Mouse (Mus musculus): ENCODE results near the gene Dapk2.
"Not testable (repeated sequence)": the region's sequence is repeated elsewhere in the genome, so short reads cannot be mapped to it uniquely, and the experiment has no call there.

Dapk2 gene

DNA sequence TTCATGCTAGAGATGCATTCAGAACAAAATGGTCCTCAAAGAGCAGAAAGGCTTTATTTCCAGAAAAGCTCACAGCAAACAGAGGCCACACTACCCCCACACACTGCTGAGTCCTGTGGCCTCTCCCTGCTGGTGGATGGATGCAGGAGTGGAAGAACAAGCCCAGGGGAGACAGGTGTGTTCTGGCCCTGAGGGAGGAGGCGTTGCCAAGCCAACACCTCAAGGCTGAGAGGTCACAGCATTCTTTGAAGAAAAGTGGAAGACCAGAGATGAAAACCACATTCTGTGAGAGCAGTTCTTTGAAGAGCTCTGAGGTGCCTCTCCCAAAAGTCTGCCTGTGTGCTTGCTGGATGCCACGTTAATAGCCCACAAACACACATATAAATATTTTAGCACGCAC is 116.6 kb downstream of the Dapk2 start:
- no peak for DNase-seq (ENCODE audit: low spot score in 2 of 2)

DNA sequence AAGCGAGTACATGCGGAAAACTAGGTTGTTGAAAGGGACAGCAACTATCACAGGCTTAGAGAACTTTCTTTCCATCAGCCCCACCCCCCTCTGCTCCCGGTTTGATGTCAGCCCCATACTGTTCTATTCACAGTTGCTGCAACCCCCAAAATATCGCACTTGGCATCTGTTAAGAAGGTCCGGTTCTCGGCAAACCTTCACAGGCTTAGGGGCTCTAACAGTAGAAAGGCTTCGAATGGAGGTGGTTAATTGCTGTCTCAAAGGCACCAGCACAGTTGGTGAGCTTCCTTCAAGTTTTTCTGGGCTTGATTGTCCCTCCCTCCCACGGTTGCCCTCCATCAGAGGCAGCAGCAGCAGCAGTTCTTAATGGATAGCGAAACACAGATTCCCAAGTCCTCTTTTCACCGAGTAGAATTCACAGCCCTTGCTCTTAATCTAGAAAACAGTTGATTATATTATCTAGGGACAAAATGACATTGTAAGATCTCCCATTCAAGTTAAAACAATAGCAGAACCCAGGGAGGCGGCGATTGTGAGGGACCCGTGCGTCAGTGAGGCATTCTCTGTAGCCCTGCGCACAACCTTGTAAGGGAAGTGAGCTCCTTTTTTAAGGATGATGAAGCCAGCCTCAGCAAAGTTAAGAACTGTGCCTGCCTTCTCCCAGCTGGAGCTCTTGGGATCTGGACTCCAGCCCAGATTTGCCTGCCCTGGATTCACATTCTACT is 117.4 kb downstream of the Dapk2 start:
- peak; percentile 52 to 54 for DNase-seq (ENCODE audit: low spot score in 2 of 2)

DNA sequence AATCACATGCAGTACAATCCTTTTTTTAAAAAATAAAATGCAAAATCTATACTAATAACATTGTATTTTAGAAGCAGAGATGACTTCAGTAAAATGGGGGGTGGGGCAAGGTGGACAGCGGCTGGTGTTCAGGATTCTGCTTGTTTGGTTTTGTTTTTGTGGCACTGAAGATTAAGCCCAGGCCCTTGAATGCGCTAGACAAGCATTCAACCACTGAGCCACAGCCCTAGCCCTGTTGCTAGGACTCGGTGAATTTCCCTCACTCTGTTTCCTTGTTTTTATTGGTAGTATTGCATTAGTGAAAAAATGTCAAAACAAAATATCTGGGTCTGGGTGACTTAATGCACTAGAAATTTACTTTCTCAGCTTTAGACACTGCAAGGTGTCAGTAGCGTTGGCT is 118.0 kb downstream of the Dapk2 start:
- DNase-seq (ENCODE audit: low spot score in 2 of 2): no peak

DNA sequence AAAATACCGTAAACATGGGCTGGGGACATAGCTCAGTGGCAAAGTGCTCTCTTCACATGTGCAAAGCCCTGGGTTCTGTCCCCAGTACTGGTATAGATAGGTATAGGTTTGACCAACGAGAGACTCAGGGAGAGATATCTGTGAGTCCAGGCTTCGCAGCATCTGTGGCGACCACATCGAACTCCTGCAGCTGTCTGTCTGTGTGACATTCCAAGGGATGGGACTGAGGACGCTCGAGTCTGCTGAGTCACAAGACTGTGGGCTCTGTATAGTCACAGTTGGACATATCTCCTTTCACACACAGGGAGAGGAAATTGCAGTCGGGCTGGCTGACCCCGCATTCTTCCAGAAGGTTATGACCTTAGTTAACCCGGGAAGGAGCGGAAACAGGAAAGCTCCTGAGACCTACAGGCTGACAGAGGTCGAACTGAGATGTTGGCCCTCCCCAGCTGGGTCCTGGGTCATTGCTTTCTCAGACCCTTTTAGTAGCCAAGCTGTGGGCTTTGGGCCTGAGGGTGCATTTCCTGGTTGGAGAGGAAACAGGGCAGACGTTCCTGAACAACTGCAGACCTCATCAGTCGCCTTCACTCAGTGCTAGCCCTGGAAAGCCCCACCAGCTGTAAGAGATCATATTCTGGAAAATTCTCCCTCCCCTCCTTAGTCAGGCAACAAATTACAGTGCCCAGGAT is 118.8 kb downstream of the Dapk2 start:
- DNase-seq (ENCODE audit: low spot score in 2 of 2): peak in 1 of 2 experiments; percentile 28

DNA sequence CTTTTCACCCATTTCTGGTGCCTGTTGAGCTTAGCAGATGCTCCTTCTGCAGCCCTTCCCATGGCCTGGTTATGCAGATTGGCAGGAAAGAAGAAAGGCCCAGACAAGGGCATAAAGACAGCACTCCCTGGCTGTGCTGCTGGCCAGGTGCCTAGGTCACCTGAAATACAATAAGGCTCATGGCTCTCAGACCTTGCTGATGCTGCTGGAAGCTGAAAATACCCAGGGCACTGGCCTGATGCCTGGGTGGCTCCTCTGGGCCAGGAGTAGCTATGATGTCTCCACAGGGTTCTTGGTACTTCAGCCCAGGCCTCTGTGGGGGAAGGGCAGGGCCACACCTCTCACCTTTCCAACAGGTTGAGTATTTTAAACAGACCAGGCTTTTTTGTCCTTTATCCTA is 121.6 kb downstream of the Dapk2 start:
- no peak for DNase-seq (ENCODE audit: low spot score in 2 of 2)

DNA sequence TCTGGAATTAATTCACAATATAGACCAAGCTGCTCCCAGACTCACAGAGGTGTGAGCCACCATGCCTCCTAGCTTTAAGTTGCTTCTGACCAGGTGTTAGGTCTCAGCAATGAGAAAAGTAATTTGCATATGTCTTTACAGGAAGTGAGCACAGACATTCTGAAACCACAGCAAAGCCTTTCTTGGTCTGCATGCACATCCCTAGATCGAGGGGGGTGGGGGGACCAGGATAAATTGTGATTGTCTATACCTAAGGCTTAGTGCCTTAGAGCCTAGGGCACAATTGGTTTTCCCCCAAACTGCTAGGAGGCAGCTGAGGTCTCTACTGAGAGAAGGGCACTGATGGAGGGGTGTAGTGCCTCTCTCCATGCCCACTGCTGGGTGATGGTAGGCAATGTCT is 122.5 kb downstream of the Dapk2 start:
- DNase-seq (ENCODE audit: low spot score in 2 of 2): no peak

DNA sequence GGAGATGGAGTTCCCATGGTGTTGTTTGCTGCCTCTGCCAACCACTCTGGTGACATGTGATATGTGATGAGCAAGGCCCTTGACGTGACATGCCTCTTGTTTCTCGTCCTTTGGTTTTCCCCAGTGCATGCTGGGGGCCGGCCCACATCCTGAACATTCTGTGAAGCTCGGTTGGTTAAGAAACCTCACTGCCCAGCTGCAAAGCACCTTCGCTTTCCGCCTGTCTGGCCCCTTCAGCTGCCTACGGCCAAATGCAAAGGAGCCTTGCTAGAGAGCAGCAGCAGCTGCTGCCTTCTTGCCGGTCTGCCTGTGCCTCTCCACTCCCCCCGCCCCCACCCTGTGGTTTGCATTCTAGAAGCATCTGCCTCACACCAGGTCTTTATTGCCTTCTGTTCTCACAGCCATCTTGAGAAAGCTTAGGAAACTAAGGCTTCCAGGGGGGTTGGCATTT is 123.5 kb downstream of the Dapk2 start:
- DNase-seq (ENCODE audit: low spot score in 2 of 2): no peak

DNA sequence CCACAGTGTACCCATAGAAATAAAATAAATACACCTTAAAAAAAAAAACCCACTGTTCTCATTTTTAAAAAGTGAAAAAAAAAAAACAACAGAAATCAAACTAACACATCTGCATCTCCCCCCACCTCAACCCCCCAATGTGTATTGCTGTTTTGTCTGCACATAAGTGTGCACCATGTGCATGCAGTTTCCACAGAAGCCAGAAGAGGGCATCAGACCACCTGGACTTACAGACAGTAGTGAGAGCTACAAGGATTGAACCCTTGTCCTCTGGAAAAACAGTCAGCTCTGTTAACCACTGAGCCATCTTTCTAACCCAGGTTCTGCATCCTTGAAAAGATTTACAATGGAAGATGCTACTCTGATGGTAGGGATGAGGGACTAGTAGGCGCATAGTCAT is 124.6 kb downstream of the Dapk2 start:
- DNase-seq (ENCODE audit: low spot score in 2 of 2): no peak

DNA sequence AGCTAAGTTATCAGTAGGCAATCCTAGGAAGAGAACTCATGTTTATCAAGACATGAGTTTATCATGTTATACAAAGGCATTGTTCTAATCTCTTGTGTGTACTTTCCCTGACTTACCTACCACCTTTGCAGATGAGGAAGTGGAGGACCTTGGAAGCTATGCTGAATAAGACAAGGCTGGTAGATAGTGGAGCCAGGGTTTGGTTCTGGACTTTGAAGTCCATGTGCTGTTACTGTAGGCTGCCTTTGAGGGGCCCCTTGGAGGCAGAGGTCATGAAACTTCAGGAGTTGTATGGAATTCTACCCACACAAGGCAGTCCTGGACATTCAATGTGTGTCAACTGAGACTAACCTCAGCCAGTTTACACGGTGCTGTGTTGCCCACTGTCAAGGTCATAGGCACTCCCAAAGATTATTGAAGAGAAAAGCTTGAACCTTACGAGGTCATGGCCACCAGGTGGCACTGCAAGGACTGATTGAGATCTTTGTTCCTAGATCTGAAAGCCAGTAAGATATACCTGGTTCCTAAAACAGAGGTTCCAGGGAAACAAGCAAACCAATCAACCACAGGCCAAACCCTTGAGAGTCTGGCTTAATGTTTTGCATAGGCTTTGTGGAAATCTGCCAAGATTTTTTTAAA is 125.7 kb downstream of the Dapk2 start:
- peak in 1 of 2 experiments; percentile 65 for DNase-seq (ENCODE audit: low spot score in 2 of 2)

DNA sequence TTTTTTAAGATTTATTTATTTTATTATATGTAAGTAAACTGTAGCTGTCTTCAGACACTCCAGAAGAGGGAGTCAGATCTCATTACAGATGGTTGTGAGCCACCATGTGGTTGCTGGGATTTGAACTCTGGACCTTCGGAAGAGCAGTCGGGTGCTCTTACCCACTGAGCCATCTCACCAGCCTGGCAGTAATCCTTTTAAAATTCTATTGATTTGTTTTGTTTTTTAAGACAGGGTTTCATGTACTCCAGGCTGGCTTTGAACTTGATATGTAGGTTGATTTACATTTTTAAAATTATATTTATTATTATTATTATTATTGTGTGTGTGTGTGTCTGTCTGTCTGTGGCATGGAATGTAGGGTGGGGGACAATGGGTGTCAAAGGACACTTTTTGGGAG is 127.2 kb downstream of the Dapk2 start:
- DNase-seq (ENCODE audit: low spot score in 2 of 2): not testable (repeated sequence)

DNA sequence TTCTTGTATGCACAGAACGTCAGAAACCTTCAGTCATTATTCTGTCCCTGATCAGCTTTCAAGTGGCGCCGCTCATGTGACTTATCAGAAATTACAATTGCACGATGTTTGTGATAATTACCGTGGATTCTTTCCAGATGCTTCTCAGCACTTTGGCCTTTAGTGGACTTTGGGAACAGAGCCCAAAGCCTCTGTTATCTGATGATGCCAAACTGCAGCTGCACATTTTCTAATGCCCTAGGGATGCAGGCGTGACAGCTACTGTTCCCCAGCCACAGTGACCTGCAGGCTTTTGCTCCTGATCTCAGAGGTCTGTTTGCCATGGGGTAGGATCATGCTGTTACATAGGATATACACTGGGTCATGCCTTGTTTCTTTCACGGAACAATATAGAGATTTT is 127.9 kb downstream of the Dapk2 start:
- no peak for DNase-seq (ENCODE audit: low spot score in 2 of 2)

DNA sequence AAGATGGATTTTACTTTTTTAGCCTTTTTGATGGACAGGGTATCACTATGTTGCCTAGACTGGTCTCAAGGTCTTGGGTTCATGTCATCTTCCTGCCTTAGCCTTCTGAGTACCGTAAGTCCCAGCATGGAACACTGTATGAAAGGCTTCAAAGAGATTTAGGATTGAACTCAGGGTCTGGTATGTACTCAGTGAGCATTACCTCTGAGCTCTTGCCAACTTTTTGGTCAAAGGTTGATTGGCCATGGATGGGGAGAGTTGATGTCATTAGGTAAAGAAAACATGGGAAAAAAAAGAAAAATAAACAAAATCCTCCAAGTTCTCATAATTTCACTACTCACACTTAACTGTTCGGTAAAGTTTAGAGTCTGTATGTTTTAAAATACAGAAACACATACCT is 132.7 kb downstream of the Dapk2 start:
- DNase-seq (ENCODE audit: low spot score in 2 of 2): no peak

DNA sequence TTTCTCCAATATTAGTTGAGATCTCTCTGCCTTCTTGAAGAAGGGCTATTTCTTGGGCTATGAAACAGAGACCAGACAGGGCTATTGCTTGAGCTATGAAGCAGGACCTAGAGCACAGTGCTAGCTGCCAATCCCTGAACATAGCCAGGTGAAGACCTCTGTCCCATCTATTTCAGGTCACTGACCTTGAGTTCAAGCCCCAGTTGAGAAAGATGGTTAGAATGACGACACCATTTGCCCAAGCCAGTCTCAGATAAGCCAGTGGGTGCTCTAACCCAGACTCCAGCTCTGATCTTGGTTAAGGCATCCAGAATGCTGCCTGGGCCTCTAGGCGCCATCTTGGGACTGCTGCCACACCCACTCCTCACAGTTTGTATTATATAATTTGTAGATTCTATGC is 135.3 kb downstream of the Dapk2 start:
- DNase-seq (ENCODE audit: low spot score in 2 of 2): no peak

DNA sequence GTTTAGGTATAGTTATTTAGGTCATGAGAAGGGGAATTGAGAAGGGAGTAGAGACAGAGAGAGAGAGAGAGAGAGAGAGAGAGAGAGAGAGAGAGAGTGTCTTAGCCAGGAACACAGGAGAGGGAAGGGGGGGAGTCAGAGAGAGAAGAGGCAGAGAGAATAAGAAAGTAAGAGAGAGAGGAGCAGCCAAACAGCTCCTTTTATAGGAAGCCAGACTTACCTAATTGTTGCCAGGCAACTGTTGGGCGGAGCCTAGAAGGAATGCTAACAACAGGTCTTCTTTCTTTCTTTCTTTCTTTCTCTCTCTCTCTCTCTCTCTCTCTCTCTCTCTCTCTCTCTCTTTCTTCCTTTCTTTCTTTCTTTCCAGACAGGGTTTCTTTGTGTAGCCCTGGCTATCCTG is 136.2 kb downstream of the Dapk2 start:
- no peak for DNase-seq (ENCODE audit: low spot score in 2 of 2)

DNA sequence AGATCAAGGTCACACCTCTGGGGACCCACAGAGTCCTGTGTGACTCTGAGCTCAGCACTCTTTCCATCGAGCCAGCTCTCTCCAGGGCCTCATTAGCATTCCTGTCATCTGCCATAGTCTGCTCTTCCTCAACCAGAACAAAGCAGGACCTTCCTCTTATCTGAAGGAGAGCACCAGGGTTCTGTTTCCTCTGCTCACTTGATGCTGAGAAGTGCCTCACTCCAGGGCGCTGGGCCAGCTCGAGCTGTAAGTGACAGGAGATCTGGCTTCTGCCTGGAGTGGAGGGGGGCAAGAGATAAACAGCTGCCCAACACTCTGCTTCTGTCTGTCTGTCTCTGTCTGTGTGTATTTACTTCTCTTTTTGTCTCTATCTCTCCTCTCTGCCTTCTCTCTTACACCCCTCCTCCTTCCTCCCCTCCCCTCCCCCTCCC is 137.0 kb downstream of the Dapk2 start:
- DNase-seq (ENCODE audit: low spot score in 2 of 2): no peak

DNA sequence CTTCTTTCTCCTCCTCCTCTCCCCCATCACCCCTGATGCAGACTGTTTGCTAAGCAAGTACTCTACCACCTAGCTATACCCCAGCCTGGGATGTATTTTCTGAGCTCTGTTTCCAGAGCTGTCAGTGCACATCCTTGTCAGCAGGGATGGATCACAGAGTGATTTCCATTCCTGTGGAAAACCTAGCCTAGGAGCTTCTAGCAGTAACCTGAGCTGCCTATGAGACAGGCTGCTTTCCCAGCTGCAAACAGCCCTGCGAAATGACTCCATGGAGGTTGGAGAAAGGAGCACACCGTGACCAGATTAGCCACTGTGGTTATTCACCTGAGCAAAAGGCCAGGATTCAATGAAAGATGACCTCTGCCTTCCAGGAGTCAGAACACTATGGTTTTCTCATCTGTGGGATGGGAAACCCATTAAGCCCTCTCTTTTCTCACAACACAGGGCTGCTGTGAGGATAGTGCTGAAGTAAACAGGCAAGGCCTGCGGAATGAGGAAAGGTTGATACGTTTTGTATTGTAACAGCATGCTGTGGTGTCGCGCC is 137.6 kb downstream of the Dapk2 start:
- no peak for DNase-seq (ENCODE audit: low spot score in 2 of 2)

DNA sequence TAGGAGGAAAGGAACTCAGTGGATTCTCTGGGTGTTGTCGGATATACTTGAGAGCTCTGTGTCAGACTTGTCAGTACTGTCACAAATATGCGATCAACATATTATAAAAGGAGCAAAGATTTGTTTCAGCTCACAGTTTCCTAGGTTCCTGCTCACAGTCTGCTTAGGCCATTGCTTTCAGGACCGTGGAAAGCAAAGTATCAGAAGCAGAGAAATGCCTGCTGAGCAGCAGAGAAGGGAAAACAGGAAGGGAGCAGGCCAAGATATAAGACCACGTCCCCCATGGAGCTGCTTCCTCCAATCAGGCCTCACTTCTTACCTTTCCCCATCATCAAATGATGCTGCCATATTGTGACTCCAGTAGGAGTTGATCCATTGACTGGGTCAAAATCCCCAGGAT is 140.8 kb downstream of the Dapk2 start:
- no peak for DNase-seq (ENCODE audit: low spot score in 2 of 2)

DNA sequence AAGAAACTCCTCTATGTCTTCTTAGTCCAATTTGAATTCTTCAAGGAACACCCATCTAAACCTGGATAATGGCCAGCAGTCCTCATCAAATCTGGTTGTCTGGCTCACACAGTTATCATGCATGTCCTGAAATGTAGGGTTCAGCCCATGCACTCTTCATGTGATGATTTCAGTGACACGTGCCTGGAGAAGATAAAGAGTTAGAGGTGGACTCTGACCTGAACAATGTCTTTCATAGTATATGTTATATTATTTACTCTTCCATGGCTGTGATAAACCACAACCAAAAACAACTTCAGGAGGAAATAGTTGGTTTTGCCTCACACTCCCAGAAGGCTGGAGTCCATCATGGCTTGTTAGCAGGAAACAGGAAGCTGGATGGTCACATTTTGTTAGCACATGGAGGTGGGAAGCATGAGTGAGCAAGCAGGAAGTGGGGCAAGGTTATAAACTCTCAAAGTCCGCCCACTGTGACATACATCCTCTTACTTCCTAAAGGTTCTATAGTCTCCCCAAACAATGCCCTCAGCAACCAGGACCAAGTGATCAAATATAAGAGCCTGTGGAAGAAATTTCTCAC is 142.5 kb downstream of the Dapk2 start:
- no peak for DNase-seq (ENCODE audit: low spot score in 2 of 2)

DNA sequence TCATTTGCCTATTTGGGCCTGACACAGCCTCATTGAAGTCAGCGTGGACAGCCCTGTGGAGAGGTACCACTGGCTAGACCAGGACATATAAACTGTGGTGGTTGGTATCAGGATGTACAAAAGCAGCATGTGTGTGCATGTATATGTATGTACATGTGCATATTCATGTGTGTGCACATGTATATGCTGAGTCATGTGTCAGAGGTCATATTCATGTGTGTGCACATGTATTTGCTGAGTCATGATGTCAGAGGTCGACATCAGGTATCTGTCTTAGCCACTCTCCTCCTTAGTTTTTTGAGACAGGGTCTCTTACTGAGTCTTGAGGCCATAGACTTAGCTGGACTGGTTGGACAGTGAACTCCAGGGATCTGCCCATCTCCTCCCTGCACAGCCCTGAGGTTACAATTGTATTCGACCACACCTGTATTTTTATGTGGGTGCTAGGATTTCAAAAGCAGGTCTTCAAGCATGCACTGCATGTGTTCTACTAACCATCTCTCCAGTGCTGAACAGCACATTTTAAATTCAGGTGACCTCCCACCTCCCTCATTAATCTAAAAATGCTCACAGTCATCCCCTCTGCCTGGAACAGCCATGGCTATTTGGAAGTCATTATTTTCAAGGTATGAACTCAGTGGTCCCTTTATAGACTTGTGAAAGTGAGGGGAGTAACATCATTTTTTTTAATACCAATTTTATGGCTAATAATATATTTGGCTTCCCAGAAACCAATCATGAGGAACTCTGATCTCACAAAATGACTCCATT is 146.5 kb downstream of the Dapk2 start:
- DNase-seq (ENCODE audit: low spot score in 2 of 2): no peak

DNA sequence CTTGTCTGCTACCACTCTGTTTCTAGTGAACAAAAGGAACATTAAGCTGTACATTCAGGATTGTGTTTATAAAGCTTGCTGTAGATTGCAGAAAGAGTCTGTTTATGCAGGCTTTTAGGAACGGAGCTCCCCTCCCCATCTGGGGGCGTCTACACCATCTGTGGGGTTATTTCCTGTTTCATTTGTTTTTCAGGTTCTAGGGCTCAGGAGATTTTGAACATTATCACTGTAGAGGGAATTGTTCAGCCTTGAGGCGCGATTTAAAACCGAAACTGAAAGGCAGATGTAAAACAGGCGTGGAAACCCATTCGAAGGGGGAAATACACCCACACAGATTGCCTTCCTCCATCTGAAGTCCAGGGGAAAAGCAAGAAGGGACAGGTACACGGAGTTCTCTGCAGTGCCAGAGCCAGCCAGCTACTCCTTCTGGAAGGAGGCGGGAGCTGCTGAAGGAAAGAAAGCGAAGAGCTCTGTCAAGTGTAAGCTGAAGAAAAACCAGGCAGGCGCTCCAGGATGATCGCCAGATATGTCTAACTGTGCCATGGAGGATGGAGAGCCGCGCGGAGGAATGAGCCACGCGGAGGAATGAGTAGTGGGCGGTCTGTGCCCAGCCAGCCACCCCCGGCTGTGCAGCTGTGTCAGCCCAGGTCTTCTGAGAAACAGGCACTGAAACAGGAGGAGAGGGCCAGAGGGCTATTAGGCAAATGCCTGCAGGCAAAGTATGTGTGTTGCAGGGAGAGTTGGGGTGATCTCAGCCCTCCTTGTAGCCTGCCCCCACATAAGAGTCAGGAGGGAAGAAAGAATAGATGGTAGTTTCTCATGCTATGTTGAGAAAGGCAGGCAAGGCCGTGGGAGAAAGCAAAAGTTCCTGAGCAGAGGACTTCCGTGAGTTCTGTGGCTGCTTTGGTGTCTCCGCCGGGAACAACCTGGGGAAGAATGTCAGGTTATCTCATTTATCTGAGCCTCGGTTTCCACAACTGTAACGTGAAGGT is 147.4 kb downstream of the Dapk2 start:
- peak; percentile 63 to 66 for DNase-seq (ENCODE audit: low spot score in 2 of 2)
